In genomic region chr6:29694375-29695289, GRCm38 (mm10) we compare ENCODE assay signal across 8 mouse cellular contexts. TPM values are rescaled to one million over a fixed set of nuclear protein-coding genes. Genes with fewer than 3 reads are reported as not detected.
DNase-seq lines count a peak whose midpoint lies in the region; ATAC-seq and TF ChIP-seq lines count a peak whose summit lies in the region.

No protein-coding gene starts in this region.

- H3K36me3 ChIP-seq in spleen, adult 2 months (ENCODE audit: control insufficient read depth, insufficient read depth, low read length): no peaks in the 10 kb centered on the region
- H3K36me3 ChIP-seq in intestine, embryonic 16.5 days (ENCODE audit: control insufficient read depth, insufficient read depth, low read length): no peaks in the 10 kb centered on the region
- H3K36me3 ChIP-seq in neural tube, embryonic 15.5 days: no peaks in the 10 kb centered on the region

- H3K27ac ChIP-seq in cerebellum, adult 2 months (ENCODE audit: insufficient read depth, low read length): 0 out of 2 replicates have a peak overlapping the region, but pooled peaks have one; percentile 3
- H3K27ac ChIP-seq in spleen, adult 2 months (ENCODE audit: insufficient read depth, low read length): peak overlapping the region; percentile 66
- H3K27ac ChIP-seq in intestine, embryonic 16.5 days (ENCODE audit: low read length): no peak overlapping the region
- H3K27ac ChIP-seq in neural tube, embryonic 15.5 days (replicated peaks): no peak overlapping the region; the same call in 1 of the 2 replicates

- peak in 1 of 2 experiments; percentile 34 for DNase-seq in cerebellum, adult 2 months
- DNase-seq in cerebellum, adult 9-10 months: no peak
- DNase-seq in spleen, adult 2 months (ENCODE audit: low read depth in 1 of 2, low spot score in 2 of 2): no peak
- DNase-seq in spleen, adult 12 weeks (ENCODE audit: low spot score): no peak
- no peak for DNase-seq in MN1 (ENCODE audit: low spot score)
- no peak for DNase-seq in right cerebral cortex, postnatal 25 days

- no peak for TF ChIP-seq CTCF in cerebellum, adult 2 months (IDR thresholded peaks at IDR 0.05; ENCODE audit: borderline replicate concordance, insufficient read depth, low read depth, low read length)
- no peak for TF ChIP-seq CTCF in spleen, adult 2 months (IDR thresholded peaks at IDR 0.05; ENCODE audit: extremely low read depth, insufficient read depth, insufficient read length, insufficient replicate concordance)

- 7% methylated on average over 35 of the region's 35 CpGs for WGBS in cerebellum, adult 2 months
- 12% methylated on average over 35 of the region's 35 CpGs for WGBS in spleen, adult 2 months
- WGBS in intestine, embryonic 16.5 days: 9% methylated on average over 34 of the region's 35 CpGs
- 3% methylated on average over 35 of the region's 35 CpGs for WGBS in neural tube, embryonic 15.5 days

- H3K4me3 ChIP-seq in cerebellum, adult 2 months (replicated peaks; ENCODE audit: insufficient read depth, low read depth, low read length): peak overlapping the region; percentile 64
- H3K4me3 ChIP-seq in spleen, adult 2 months (ENCODE audit: extremely low read depth, insufficient read depth, insufficient read length): peak overlapping the region; percentile 63
- peak overlapping the region; percentile 72 for H3K4me3 ChIP-seq in intestine, embryonic 16.5 days (ENCODE audit: low read length)
- H3K4me3 ChIP-seq in neural tube, embryonic 15.5 days (replicated peaks): peak overlapping the region; percentile 77

- H3K27me3 ChIP-seq in cerebellum, adult 2 months (ENCODE audit: control insufficient read depth, insufficient read depth, low read length): no peaks in the 10 kb centered on the region
- H3K27me3 ChIP-seq in spleen, adult 2 months (ENCODE audit: control insufficient read depth, insufficient read depth, low read length): peaks cover 9% of the 10 kb centered on the region; the same call in 1 of the 2 replicates
- H3K27me3 ChIP-seq in intestine, embryonic 16.5 days (replicated peaks; ENCODE audit: control insufficient read depth, insufficient read depth, low read length): peaks cover 4% of the 10 kb centered on the region; the same call in 1 of the 2 replicates
- peaks cover 26% of the 10 kb centered on the region for H3K27me3 ChIP-seq in neural tube, embryonic 15.5 days (replicated peaks)

- H3K4me1 ChIP-seq in cerebellum, adult 2 months (ENCODE audit: control insufficient read depth, insufficient read depth, low read length): peaks cover 17% of the 10 kb centered on the region
- H3K4me1 ChIP-seq in spleen, adult 2 months (ENCODE audit: control insufficient read depth, insufficient read depth, insufficient read length): peaks cover 4% of the 10 kb centered on the region; the same call in 1 of the 2 replicates
- peaks cover 4% of the 10 kb centered on the region; the same call in 1 of the 2 replicates for H3K4me1 ChIP-seq in intestine, embryonic 16.5 days (ENCODE audit: control insufficient read depth, insufficient read depth, low read length)
- H3K4me1 ChIP-seq in neural tube, embryonic 15.5 days: peaks cover 19% of the 10 kb centered on the region

- no peak for TF ChIP-seq POLR2A in cerebellum, adult 2 months (IDR thresholded peaks at IDR 0.05; ENCODE audit: borderline replicate concordance, insufficient read depth, low read length)
- no peak for TF ChIP-seq POLR2A in spleen, adult 2 months (IDR thresholded peaks at IDR 0.05; ENCODE audit: low read depth, low read length)

- H3K4me2 ChIP-seq in intestine, embryonic 16.5 days (ENCODE audit: low read depth, low read length): peak overlapping the region; percentile 99
- peak overlapping the region; percentile 99 for H3K4me2 ChIP-seq in neural tube, embryonic 15.5 days

- peak; percentile 27 for ATAC-seq in intestine, embryonic 16.5 days
- ATAC-seq in neural tube, embryonic 15.5 days (ENCODE audit: low FRiP score): peak; percentile 51

- peak overlapping the region; percentile 80 for H3K9ac ChIP-seq in intestine, embryonic 16.5 days (ENCODE audit: low read depth, low read length)
- peak overlapping the region; percentile 81 for H3K9ac ChIP-seq in neural tube, embryonic 15.5 days (replicated peaks)

- H3K9me3 ChIP-seq in intestine, embryonic 16.5 days (ENCODE audit: control insufficient read depth, low read length): no peaks in the 10 kb centered on the region
- H3K9me3 ChIP-seq in neural tube, embryonic 15.5 days (replicated peaks): no peaks in the 10 kb centered on the region

RNA-seq across cellular contexts. Expression of gene Tspan33, which starts 0.6 kb away (rescaled TPM):
- polyA plus RNA-seq in cerebellum, adult 2 months (2012; rRNA removed): 27.2 and 27.9 TPM in 2 replicates
- polyA plus RNA-seq in spleen, adult 2 months (2012; rRNA removed): 53.8 and 55.2 TPM in 2 replicates
- 0.98 and 2.6 TPM in 2 replicates for polyA plus RNA-seq in intestine, embryonic 16.5 days (2015; fragmentation: Nextera tagmentation; extraction: Ambion mirVana)
- 11.0 and 12.9 TPM in 2 replicates for polyA plus RNA-seq in neural tube, embryonic 15.5 days (2015; fragmentation: Nextera tagmentation; extraction: Ambion mirVana)

RNA-seq across cellular contexts. Expression of gene Smo, which starts 40.7 kb away (rescaled TPM):
- polyA plus RNA-seq in cerebellum, adult 2 months (2012; rRNA removed): 12.6 and 13.6 TPM in 2 replicates
- 7.2 and 8.8 TPM in 2 replicates for polyA plus RNA-seq in spleen, adult 2 months (2012; rRNA removed)
- polyA plus RNA-seq in intestine, embryonic 16.5 days (2015; fragmentation: Nextera tagmentation; extraction: Ambion mirVana): 18.8 and 18.9 TPM in 2 replicates
- 10.8 and 18.3 TPM in 2 replicates for polyA plus RNA-seq in neural tube, embryonic 15.5 days (2015; fragmentation: Nextera tagmentation; extraction: Ambion mirVana)

Comparison
In these comparisons a context has a peak if more than half of its experiments do, and no peak if none do; other contexts are left out.
1. H3K27ac ChIP-seq: peak in cerebellum, adult 2 months (single experiment) and spleen, adult 2 months (single experiment); none in intestine, embryonic 16.5 days (single experiment) and neural tube, embryonic 15.5 days (single experiment).
2. Peak in every context shown above with its lines, with median percentiles within 50 percentile points of each other: H3K4me3 ChIP-seq.